Mouse (Mus musculus): ENCODE results near the gene Ubqlnl. TPM values are rescaled to one million over a fixed set of nuclear protein-coding genes. Genes with fewer than 3 reads are reported as not detected.
A peak's percentile ranks its signal among the peaks of the same experiment; 100 is the strongest.

Gene Ubqlnl
- polyA plus RNA-seq, 1 experiment, result 316 TPM

- H3K27me3 ChIP-seq (ENCODE audit: control insufficient read depth, insufficient read depth, low read length), result no peaks in the 10 kb centered on the region
- no peaks in the 10 kb centered on the region for H3K4me1 ChIP-seq (ENCODE audit: control insufficient read depth, insufficient read depth, low read length)
- H3K27ac ChIP-seq (ENCODE audit: control insufficient read depth, insufficient read depth, low read depth, low read length), result no peak overlapping the region
- H3K36me3 ChIP-seq (ENCODE audit: control insufficient read depth, insufficient read depth, low read length), result no peaks in the 10 kb centered on the region
- TF ChIP-seq CTCF (IDR thresholded peaks at IDR 0.05; ENCODE audit: control insufficient read depth, insufficient read depth, insufficient replicate concordance, low read depth, low read length) (no peak), POLR2A (IDR thresholded peaks at IDR 0.05; ENCODE audit: control insufficient read depth, low read depth, low read length) (no peak)
- no peak overlapping the region for H3K4me3 ChIP-seq (ENCODE audit: control insufficient read depth, low read depth, low read length)
These were observed 24.7 kb upstream of the Ubqlnl start for GRCm38 (mm10) chr7:104175085-104175484.

GRCm38 (mm10) chr7:104169634-104170204 lies 19.4 kb upstream of the Ubqlnl start:
- no peaks in the 10 kb centered on the region for H3K36me3 ChIP-seq (ENCODE audit: control insufficient read depth, insufficient read depth, low read length)
- TF ChIP-seq POLR2A (IDR thresholded peaks at IDR 0.05; ENCODE audit: control insufficient read depth, low read depth, low read length) (no peak), CTCF (IDR thresholded peaks at IDR 0.05; ENCODE audit: control insufficient read depth, insufficient read depth, insufficient replicate concordance, low read depth, low read length) (no peak)
- no peak overlapping the region for H3K4me3 ChIP-seq (ENCODE audit: control insufficient read depth, low read depth, low read length)
- H3K4me1 ChIP-seq (ENCODE audit: control insufficient read depth, insufficient read depth, low read length), result no peaks in the 10 kb centered on the region
- H3K27ac ChIP-seq (ENCODE audit: control insufficient read depth, insufficient read depth, low read depth, low read length), result no peak overlapping the region
- H3K27me3 ChIP-seq (ENCODE audit: control insufficient read depth, insufficient read depth, low read length), result no peaks in the 10 kb centered on the region

- no peaks in the 10 kb centered on the region for H3K27me3 ChIP-seq (ENCODE audit: control insufficient read depth, insufficient read depth, low read length)
- H3K36me3 ChIP-seq (ENCODE audit: control insufficient read depth, insufficient read depth, low read length), result no peaks in the 10 kb centered on the region
- TF ChIP-seq CTCF (IDR thresholded peaks at IDR 0.05; ENCODE audit: control insufficient read depth, insufficient read depth, insufficient replicate concordance, low read depth, low read length) (no peak), POLR2A (IDR thresholded peaks at IDR 0.05; ENCODE audit: control insufficient read depth, low read depth, low read length) (no peak)
These were observed 16.7 kb upstream of the Ubqlnl start for GRCm38 (mm10) chr7:104167105-104167504.

GRCm38 (mm10) chr7:104143179-104143578 lies 7.2 kb downstream of the Ubqlnl start, which contains the start of gene Ubqln3:
Gene Ubqln3 (minus strand): TSS chr7:104143279.
- Histone ChIP-seq H3K36me3 (ENCODE audit: control insufficient read depth, insufficient read depth, low read length) (no peaks in the 10 kb centered on the region), H3K27ac (ENCODE audit: control insufficient read depth, insufficient read depth, low read depth, low read length) (peak within 1 kb of the TSS; percentile 52; the same call in 1 of the 2 replicates), H3K27me3 (ENCODE audit: control insufficient read depth, insufficient read depth, low read length) (no peaks in the 10 kb centered on the region), H3K4me1 (ENCODE audit: control insufficient read depth, insufficient read depth, low read length) (no peaks in the 10 kb centered on the region), H3K4me3 (ENCODE audit: control insufficient read depth, low read depth, low read length) (peak within 1 kb of the TSS; percentile 64)
- TF ChIP-seq CTCF (IDR thresholded peaks at IDR 0.05; ENCODE audit: control insufficient read depth, insufficient read depth, insufficient replicate concordance, low read depth, low read length) (no peak), POLR2A (IDR thresholded peaks at IDR 0.05; ENCODE audit: control insufficient read depth, low read depth, low read length) (peak; percentile 57; the same call in 1 of the 2 replicates)

More at GRCm38 (mm10) chr7:104167105-104167504, 16.7 kb upstream of the Ubqlnl start:
- no peak overlapping the region for H3K27ac ChIP-seq (ENCODE audit: control insufficient read depth, insufficient read depth, low read depth, low read length)
- no peaks in the 10 kb centered on the region for H3K4me1 ChIP-seq (ENCODE audit: control insufficient read depth, insufficient read depth, low read length)
- no peak overlapping the region for H3K4me3 ChIP-seq (ENCODE audit: control insufficient read depth, low read depth, low read length)

GRCm38 (mm10) chr7:104137305-104137704 lies 13.1 kb downstream of the Ubqlnl start, which contains the start of gene Olfr643:
Gene Olfr643 (minus strand): TSS chr7:104137405.
- no peaks in the 10 kb centered on the region for H3K36me3 ChIP-seq (ENCODE audit: control insufficient read depth, insufficient read depth, low read length)
- no peaks in the 10 kb centered on the region for H3K27me3 ChIP-seq (ENCODE audit: control insufficient read depth, insufficient read depth, low read length)
- TF ChIP-seq CTCF (IDR thresholded peaks at IDR 0.05; ENCODE audit: control insufficient read depth, insufficient read depth, insufficient replicate concordance, low read depth, low read length) (no peak), POLR2A (IDR thresholded peaks at IDR 0.05; ENCODE audit: control insufficient read depth, low read depth, low read length) (no peak)
- no peak within 1 kb of the TSS for H3K27ac ChIP-seq (ENCODE audit: control insufficient read depth, insufficient read depth, low read depth, low read length)
- no peaks in the 10 kb centered on the region for H3K4me1 ChIP-seq (ENCODE audit: control insufficient read depth, insufficient read depth, low read length)
- H3K4me3 ChIP-seq (ENCODE audit: control insufficient read depth, low read depth, low read length), result no peak within 1 kb of the TSS

GRCm38 (mm10) chr7:104129726-104130125 lies 20.6 kb downstream of the Ubqlnl start, which contains the start of gene Ubqln5:
Gene Ubqln5 (minus strand): TSS chr7:104129826.
- H3K36me3 ChIP-seq (ENCODE audit: control insufficient read depth, insufficient read depth, low read length), result no peaks in the 10 kb centered on the region

GRCm38 (mm10) chr7:104104757-104104972 lies 45.7 kb downstream of the Ubqlnl start, which contains the start of gene Olfr646:
Gene Olfr646 (plus strand): TSS chr7:104104873.
- Histone ChIP-seq H3K4me3 (ENCODE audit: control insufficient read depth, low read depth, low read length) (no peak within 1 kb of the TSS), H3K36me3 (ENCODE audit: control insufficient read depth, insufficient read depth, low read length) (no peaks in the 10 kb centered on the region), H3K27me3 (ENCODE audit: control insufficient read depth, insufficient read depth, low read length) (no peaks in the 10 kb centered on the region), H3K27ac (ENCODE audit: control insufficient read depth, insufficient read depth, low read depth, low read length) (no peak within 1 kb of the TSS), H3K4me1 (ENCODE audit: control insufficient read depth, insufficient read depth, low read length) (no peaks in the 10 kb centered on the region)
- TF ChIP-seq POLR2A (IDR thresholded peaks at IDR 0.05; ENCODE audit: control insufficient read depth, low read depth, low read length) (no peak), CTCF (IDR thresholded peaks at IDR 0.05; ENCODE audit: control insufficient read depth, insufficient read depth, insufficient replicate concordance, low read depth, low read length) (no peak)

More at GRCm38 (mm10) chr7:104129726-104130125, 20.6 kb downstream of the Ubqlnl start, which contains the start of gene Ubqln5:
- Histone ChIP-seq H3K27me3 (ENCODE audit: control insufficient read depth, insufficient read depth, low read length) (no peaks in the 10 kb centered on the region), H3K4me1 (ENCODE audit: control insufficient read depth, insufficient read depth, low read length) (no peaks in the 10 kb centered on the region; the same call in 1 of the 2 replicates), H3K4me3 (ENCODE audit: control insufficient read depth, low read depth, low read length) (peak within 1 kb of the TSS; percentile 77), H3K27ac (ENCODE audit: control insufficient read depth, insufficient read depth, low read depth, low read length) (no peak within 1 kb of the TSS)
- TF ChIP-seq POLR2A (IDR thresholded peaks at IDR 0.05; ENCODE audit: control insufficient read depth, low read depth, low read length), result peak; percentile 22; the same call in 1 of the 2 replicates
- no peak for TF ChIP-seq CTCF (IDR thresholded peaks at IDR 0.05; ENCODE audit: control insufficient read depth, insufficient read depth, insufficient replicate concordance, low read depth, low read length)
